Mouse (Mus musculus) forebrain, embryonic 11.5 days (tissue): ENCODE data around the gene Lrrc45. TPM values are rescaled to one million over a fixed set of nuclear protein-coding genes. Genes with fewer than 3 reads are reported as not detected.
"Not testable (repeated sequence)": the region's sequence is repeated elsewhere in the genome, so short reads cannot be mapped to it uniquely, and the experiment has no call there.

Source experiments
- ATAC-seq: fragments of 200-750 bp; cut with Nextera tagmentation; replicated peaks from 2 replicates; pipeline ENCODE4 v1.8.0; 2017; ENCODE audit warnings: moderate TSS enrichment; ENCODE audit not compliant: low FRiP score
- DNase-seq: peaks from one replicate; pipeline ENCODE4 v3.0.0-alpha.2; 2017; ENCODE audit warnings: low spot score
- H3K27ac ChIP-seq: fragments of 300-500 bp; sonication (generic); 2 replicates; pipeline ENCODE4 v1.5.1; 2014; ENCODE audit warnings: low read depth, low read length
- H3K27me3 ChIP-seq: fragments of 300-500 bp; sonication (generic); 2 replicates; pipeline ENCODE4 v1.6.1; 2014; ENCODE audit warnings: mild to moderate bottlenecking, low read length, mixed read lengths; ENCODE audit not compliant: control insufficient read depth, insufficient read depth
- H3K36me3 ChIP-seq: fragments of 300-500 bp; sonication (generic); 2 replicates; pipeline ENCODE4 v1.6.1; 2014; ENCODE audit warnings: mild to moderate bottlenecking, low read length, moderate library complexity, mixed read lengths; ENCODE audit not compliant: control insufficient read depth, insufficient read depth
- H3K4me1 ChIP-seq: fragments of 300-500 bp; sonication (generic); replicated peaks from 2 replicates; pipeline ENCODE4 v1.6.1; 2014; ENCODE audit warnings: low read length, mixed read lengths; ENCODE audit not compliant: control insufficient read depth, insufficient read depth
- H3K4me2 ChIP-seq: fragments of 300-500 bp; sonication (generic); 2 replicates; pipeline ENCODE4 v1.6.1; 2014; ENCODE audit warnings: low read depth, mild to moderate bottlenecking, low read length, moderate library complexity, mixed read lengths; ENCODE audit not compliant: severe bottlenecking
- H3K4me3 ChIP-seq: fragments of 300-500 bp; sonication (generic); 2 replicates; pipeline ENCODE4 v1.5.1; 2014; ENCODE audit warnings: low read depth, low read length
- H3K9ac ChIP-seq: fragments of 300-500 bp; sonication (generic); 2 replicates; pipeline ENCODE4 v1.6.1; 2014; ENCODE audit warnings: low read length
- H3K9me3 ChIP-seq: fragments of 300-500 bp; sonication (generic); 2 replicates; pipeline ENCODE4 v1.6.1; 2016; ENCODE audit warnings: low read length, mixed read lengths; ENCODE audit not compliant: control insufficient read depth
- WGBS: fragments of 180-500 bp; shearing (Covaris S2); extraction: QIAGEN DNeasy Blood & Tissue Kit; methylation state at CpG from one replicate; pipeline ENCODE4 v1.1.7; 2014; 5-methylcytosine and 5-hydroxymethylcytosine counted together
- polyA plus RNA-seq: library from polyadenylated mRNA; unstranded; fragments of >200 nt; fragmentation: Nextera tagmentation; extraction: Ambion mirVana; gene quantifications from 2 replicates; pipeline ENCODE4 v1.2.1, GENCODE M21; 2014

Lrrc45 gene
- polyA plus RNA-seq, 1 experiment from 2014 or later: 54.4 TPM

GRCm38 (mm10) chr11:120736424-120736823 lies 22.7 kb downstream of the Lrrc45 start:
- no peak overlapping the region for H3K27ac ChIP-seq
- H3K9me3 ChIP-seq: no peaks in the 10 kb centered on the region
- H3K36me3 ChIP-seq: no peaks in the 10 kb centered on the region
- 79% methylated on average over 6 of the region's 6 CpGs for WGBS
- ATAC-seq (no peak), DNase-seq (no peak)
- H3K4me2 ChIP-seq: no peak overlapping the region
- no peaks in the 10 kb centered on the region for H3K4me1 ChIP-seq
- H3K4me3 ChIP-seq: no peak overlapping the region
- H3K27me3 ChIP-seq: no peaks in the 10 kb centered on the region
- H3K9ac ChIP-seq: no peak overlapping the region

DNA sequence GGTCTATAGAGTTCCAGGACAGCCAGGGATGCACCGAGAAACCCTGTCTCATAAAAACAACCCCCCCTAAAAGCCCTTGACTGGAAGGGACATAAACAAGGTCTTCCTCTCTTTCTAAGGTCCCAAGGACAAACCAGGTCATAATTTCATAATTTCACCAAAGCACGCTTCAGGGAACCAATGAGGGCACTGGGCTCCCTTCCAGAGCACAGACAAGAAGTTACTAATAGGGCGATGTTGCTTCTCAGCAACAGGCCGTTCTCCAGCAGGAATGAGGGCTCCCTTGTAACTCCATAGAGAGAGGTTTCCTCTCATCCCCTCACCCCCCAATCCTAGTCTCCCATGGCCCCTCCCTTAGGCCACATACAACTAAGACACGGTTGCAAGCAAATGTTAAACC lies 27.3 kb downstream of the Lrrc45 start:
- no peak overlapping the region for H3K27ac ChIP-seq
- H3K9me3 ChIP-seq: no peaks in the 10 kb centered on the region
- DNase-seq (no peak), ATAC-seq (no peak)
- H3K4me3 ChIP-seq: no peak overlapping the region
- no peaks in the 10 kb centered on the region for H3K4me1 ChIP-seq
- H3K36me3 ChIP-seq: no peaks in the 10 kb centered on the region
- whole genome bisulfite sequencing: 91% methylated on average over 5 of the region's 5 CpGs
- H3K27me3 ChIP-seq: no peaks in the 10 kb centered on the region
- H3K4me2 ChIP-seq: no peak overlapping the region
- no peak overlapping the region for H3K9ac ChIP-seq

GRCm38 (mm10) chr11:120744121-120744701 lies 30.5 kb downstream of the Lrrc45 start:
- Histone ChIP-seq H3K9me3 (no peaks in the 10 kb centered on the region), H3K27me3 (no peaks in the 10 kb centered on the region), H3K4me1 (no peaks in the 10 kb centered on the region), H3K27ac (no peak overlapping the region), H3K9ac (no peak overlapping the region), H3K36me3 (no peaks in the 10 kb centered on the region), H3K4me3 (no peak overlapping the region), H3K4me2 (no peak overlapping the region)
- no peak for DNase-seq
- 77% methylated on average over 7 of the region's 7 CpGs for WGBS
- no peak for ATAC-seq

DNA sequence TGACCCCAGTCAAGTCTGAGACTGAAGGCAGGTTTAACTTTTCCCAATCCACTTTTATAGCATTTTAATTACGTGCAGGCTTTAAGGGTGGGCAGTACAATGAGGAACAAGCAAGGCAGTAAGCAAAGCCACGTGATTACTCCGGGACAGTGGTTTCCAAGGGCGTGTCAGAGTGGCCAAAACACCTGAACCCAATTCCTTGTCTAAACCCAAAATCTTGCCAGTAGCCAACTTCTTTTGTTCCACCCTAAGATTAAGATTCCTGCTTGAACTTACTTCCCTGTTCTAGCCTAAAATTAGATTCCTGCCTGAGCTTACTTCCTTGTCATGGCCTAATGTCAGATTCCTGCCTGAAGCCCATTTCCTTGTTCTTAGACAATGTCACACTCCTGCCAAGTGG lies 34.2 kb downstream of the Lrrc45 start:
- no peaks in the 10 kb centered on the region for H3K36me3 ChIP-seq
- ATAC-seq (no peak), DNase-seq (no peak)
- 85% methylated on average over 4 of the region's 4 CpGs for whole genome bisulfite sequencing
- H3K4me2 ChIP-seq: no peak overlapping the region
- no peaks in the 10 kb centered on the region for H3K9me3 ChIP-seq
- H3K4me1 ChIP-seq: no peaks in the 10 kb centered on the region
- no peak overlapping the region for H3K27ac ChIP-seq
- H3K9ac ChIP-seq: no peak overlapping the region
- no peaks in the 10 kb centered on the region for H3K27me3 ChIP-seq
- no peak overlapping the region for H3K4me3 ChIP-seq

- no peaks in the 10 kb centered on the region for H3K9me3 ChIP-seq
- ATAC-seq (no peak), DNase-seq (no peak)
- H3K4me3 ChIP-seq: no peak overlapping the region
- H3K27me3 ChIP-seq: no peaks in the 10 kb centered on the region
- H3K27ac ChIP-seq: no peak overlapping the region
- no peak overlapping the region for H3K4me2 ChIP-seq
- WGBS: 63% methylated on average over 8 of the region's 8 CpGs
- H3K9ac ChIP-seq: no peak overlapping the region
- no peaks in the 10 kb centered on the region for H3K36me3 ChIP-seq
- no peaks in the 10 kb centered on the region for H3K4me1 ChIP-seq
Measured at GRCm38 (mm10) chr11:120749430-120749829, 35.7 kb downstream of the Lrrc45 start.

GRCm38 (mm10) chr11:120751606-120752005 lies 37.9 kb downstream of the Lrrc45 start:
- WGBS: 78% methylated on average over 4 of the region's 4 CpGs
- Histone ChIP-seq H3K36me3 (no peaks in the 10 kb centered on the region), H3K9ac (no peak overlapping the region), H3K9me3 (no peaks in the 10 kb centered on the region), H3K4me2 (no peak overlapping the region), H3K4me3 (no peak overlapping the region), H3K27ac (no peak overlapping the region), H3K27me3 (no peaks in the 10 kb centered on the region), H3K4me1 (no peaks in the 10 kb centered on the region)
- ATAC-seq (no peak), DNase-seq (no peak)

DNA sequence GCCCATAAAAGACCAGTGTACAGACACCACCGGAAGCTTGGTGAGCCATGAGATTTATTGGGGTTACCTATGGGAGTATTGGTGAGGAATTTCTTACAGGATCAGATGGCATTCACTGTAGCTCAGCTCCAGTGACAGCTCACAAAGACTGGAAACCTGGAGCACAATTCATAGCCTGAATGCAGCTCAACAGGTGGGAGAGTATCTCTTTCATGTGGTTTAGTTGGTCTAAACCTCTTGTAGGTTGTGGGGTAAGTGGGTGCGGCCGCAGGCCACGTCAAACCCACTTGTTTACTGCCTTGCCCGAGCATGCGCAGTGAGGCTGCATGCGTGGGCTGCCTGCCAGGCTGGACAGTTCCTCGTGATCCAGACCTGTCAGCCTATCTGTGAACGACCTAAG lies 46.5 kb downstream of the Lrrc45 start:
- 93% methylated on average over 8 of the region's 9 CpGs for WGBS
- ATAC-seq (no peak), DNase-seq (no peak)
- H3K4me1 ChIP-seq: no peaks in the 10 kb centered on the region
- H3K4me2 ChIP-seq: no peak overlapping the region
- no peak overlapping the region for H3K9ac ChIP-seq
- no peaks in the 10 kb centered on the region for H3K36me3 ChIP-seq
- H3K27me3 ChIP-seq: 0 out of 2 replicates have a peak, but pooled peaks cover 2% of the 10 kb centered on the region
- H3K9me3 ChIP-seq: no peaks in the 10 kb centered on the region; the same call in 1 of the 2 replicates
- no peak overlapping the region for H3K4me3 ChIP-seq
- no peak overlapping the region for H3K27ac ChIP-seq

GRCm38 (mm10) chr11:120761811-120762671 lies 48.3 kb downstream of the Lrrc45 start:
- H3K36me3 ChIP-seq: no peaks in the 10 kb centered on the region
- no peak overlapping the region for H3K4me3 ChIP-seq
- ATAC-seq (no peak), DNase-seq (no peak)
- 71% methylated on average over 14 of the region's 14 CpGs for WGBS
- H3K9ac ChIP-seq: no peak overlapping the region
- no peak overlapping the region for H3K27ac ChIP-seq
- H3K4me2 ChIP-seq: no peak overlapping the region
- 0 out of 2 replicates have a peak, but pooled peaks cover 2% of the 10 kb centered on the region for H3K27me3 ChIP-seq
- no peaks in the 10 kb centered on the region; the same call in 1 of the 2 replicates for H3K9me3 ChIP-seq
- H3K4me1 ChIP-seq: no peaks in the 10 kb centered on the region

GRCm38 (mm10) chr11:120762672-120763041 lies 48.9 kb downstream of the Lrrc45 start, which contains the start of gene Hmga1b:
TSS of gene Hmga1b (plus strand) at chr11:120762794.
- H3K4me3 ChIP-seq, H3K9me3 ChIP-seq, H3K36me3 ChIP-seq, ATAC-seq, H3K4me1 ChIP-seq, H3K4me2 ChIP-seq, DNase-seq, H3K27ac ChIP-seq, H3K27me3 ChIP-seq, H3K9ac ChIP-seq: not testable (repeated sequence)
- WGBS: 16% methylated on average over 14 of the region's 14 CpGs
